Mouse (Mus musculus) bone marrow macrophage, adult 2 months (primary cell): ENCODE measurements around the gene Exoc3l4.

Experiments used
- CTCF ChIP-seq: IDR thresholded peaks from 2 replicates; pipeline ENCODE4 v1.5.1; 2012; ENCODE audit warnings: low read depth, mild to moderate bottlenecking, low read length, moderate library complexity
- POLR2A ChIP-seq: IDR thresholded peaks from 2 replicates; pipeline ENCODE4 v1.6.1; 2012; ENCODE audit warnings: mild to moderate bottlenecking, low read depth, low read length, borderline replicate concordance

GRCm38 (mm10) chr12:111422852-111423251 is 6.0 kb downstream of the Exoc3l4 start:
- no peak for TF ChIP-seq CTCF
- TF ChIP-seq POLR2A = no peak
